Mouse (Mus musculus): ENCODE data around the gene Gm49342. TPM values are rescaled to one million over a fixed set of nuclear protein-coding genes. Genes with fewer than 3 reads are reported as not detected.
"Not testable (repeated sequence)": the region's sequence is repeated elsewhere in the genome, so short reads cannot be mapped to it uniquely, and the experiment has no call there.

Gene Gm49342
- total RNA-seq, 1 experiment, result 26.2 TPM

- in situ Hi-C loops (cut with MboI; ENCODE audit: low sequenced_read_pairs in 2 of 2, unreplicated experiment in 2 of 2), result no loop called here
- Histone ChIP-seq H3K9ac (ENCODE audit: insufficient read depth, low read depth, low read length, poor library complexity, severe bottlenecking) (no peak overlapping the region), H3K27ac (ENCODE audit: insufficient read depth, low read depth, low read length, poor library complexity, severe bottlenecking) (no peak overlapping the region), H3K4me3 (ENCODE audit: insufficient read depth in 1 of 2, low read depth in 1 of 2, low read length in 2 of 2, poor library complexity in 1 of 2, severe bottlenecking in 1 of 2) (no peak overlapping the region), H3K9me3 (ENCODE audit: control insufficient read depth, insufficient read depth, low read depth, low read length) (no peaks in the 10 kb centered on the region), H3K36me3 (ENCODE audit: control insufficient read depth, insufficient read depth, low read length, poor library complexity, severe bottlenecking) (no peaks in the 10 kb centered on the region), H3K4me1 (ENCODE audit: control insufficient read depth in 2 of 2, insufficient read depth in 2 of 2, low read length in 2 of 2, poor library complexity in 1 of 2) (peaks cover 5 to 19% of the 10 kb centered on the region in 2 experiments; a peak in 3 of 4 replicates)
- no peak for DNase-seq (ENCODE audit: low read depth, low spot score)
- TF ChIP-seq CHD2 (IDR thresholded peaks at IDR 0.05; ENCODE audit: low read depth, low read length) (no peak), HCFC1 (IDR thresholded peaks at IDR 0.05; ENCODE audit: borderline replicate concordance, insufficient read depth, low read length) (no peak), ZC3H11A (IDR thresholded peaks at IDR 0.05; ENCODE audit: borderline replicate concordance, low read depth, low read length) (no peak), ZNF384 (IDR thresholded peaks at IDR 0.05; ENCODE audit: low read depth, low read length) (no peak), MAFK (IDR thresholded peaks at IDR 0.05; ENCODE audit: insufficient read depth, low read depth, low read length) (no peak)
Measured at GRCm38 (mm10) chr14:50975001-50975400, 30.7 kb downstream of the Gm49342 start.

DNA sequence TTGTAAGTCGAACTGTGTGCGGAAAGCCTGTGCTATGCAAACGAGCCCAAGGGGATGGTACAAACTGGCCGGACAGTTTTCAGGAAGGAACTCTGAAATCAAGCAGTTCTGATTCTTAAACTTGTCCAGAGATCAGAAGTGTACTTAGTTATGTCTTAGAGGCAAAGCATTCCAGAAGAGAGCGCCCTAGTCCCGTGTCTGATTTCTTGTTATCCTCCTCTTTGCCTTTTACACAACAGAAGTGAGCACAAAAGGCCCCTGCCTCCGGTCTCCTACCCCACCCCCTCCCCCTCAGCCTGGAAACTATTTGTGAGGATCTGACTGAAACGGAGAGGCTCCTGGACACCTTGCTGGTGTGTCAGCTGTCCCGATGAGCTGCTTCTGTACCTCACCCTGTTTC lies 32.4 kb downstream of the Gm49342 start:
- H3K4me3 ChIP-seq (ENCODE audit: insufficient read depth in 1 of 2, low read depth in 1 of 2, low read length in 2 of 2, poor library complexity in 1 of 2, severe bottlenecking in 1 of 2), result no peak overlapping the region
- no peak overlapping the region for H3K9ac ChIP-seq (ENCODE audit: insufficient read depth, low read depth, low read length, poor library complexity, severe bottlenecking)
- DNase-seq (ENCODE audit: low read depth, low spot score), result no peak

DNA sequence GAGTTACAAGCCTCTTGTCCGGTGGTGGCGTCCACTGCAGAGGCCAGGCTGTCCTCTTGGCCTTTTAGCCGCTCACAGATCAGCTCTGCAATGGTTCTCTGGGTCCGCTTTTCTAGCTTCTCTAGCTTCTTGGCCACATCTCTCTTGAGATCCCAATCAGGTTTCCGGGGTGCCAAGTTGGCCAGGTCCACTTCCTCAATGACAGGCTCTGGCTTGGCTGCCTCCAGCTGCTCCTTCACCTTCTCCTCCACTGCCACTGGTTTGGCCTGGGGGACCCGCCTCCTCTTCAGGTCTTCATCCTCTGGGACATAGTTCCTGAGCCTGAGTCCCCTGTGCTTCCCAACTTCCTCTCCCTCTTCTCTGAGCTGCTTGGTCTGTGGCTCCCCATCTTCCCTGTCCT lies 34.1 kb downstream of the Gm49342 start:
- in situ Hi-C loops (cut with MboI; ENCODE audit: low sequenced_read_pairs in 2 of 2, unreplicated experiment in 2 of 2); H3K9ac ChIP-seq (ENCODE audit: insufficient read depth, low read depth, low read length, poor library complexity, severe bottlenecking); H3K4me3 ChIP-seq (ENCODE audit: insufficient read depth in 1 of 2, low read depth in 1 of 2, low read length in 2 of 2, poor library complexity in 1 of 2, severe bottlenecking in 1 of 2); H3K36me3 ChIP-seq (ENCODE audit: control insufficient read depth, insufficient read depth, low read length, poor library complexity, severe bottlenecking); DNase-seq (ENCODE audit: low read depth, low spot score); H3K9me3 ChIP-seq (ENCODE audit: control insufficient read depth, insufficient read depth, low read depth, low read length); H3K27ac ChIP-seq (ENCODE audit: insufficient read depth, low read depth, low read length, poor library complexity, severe bottlenecking): not testable (repeated sequence)
- peaks cover 9 to 16% of the 10 kb centered on the region in 2 experiments for H3K4me1 ChIP-seq (ENCODE audit: control insufficient read depth in 2 of 2, insufficient read depth in 2 of 2, low read length in 2 of 2, poor library complexity in 1 of 2)

More for the DNA sequence above, 32.4 kb downstream of the Gm49342 start:
- H3K36me3 ChIP-seq (ENCODE audit: control insufficient read depth, insufficient read depth, low read length, poor library complexity, severe bottlenecking), result no peaks in the 10 kb centered on the region
- peaks cover 5 to 20% of the 10 kb centered on the region in 2 experiments for H3K4me1 ChIP-seq (ENCODE audit: control insufficient read depth in 2 of 2, insufficient read depth in 2 of 2, low read length in 2 of 2, poor library complexity in 1 of 2)
- in situ Hi-C loops (cut with MboI; ENCODE audit: low sequenced_read_pairs in 2 of 2, unreplicated experiment in 2 of 2), result no loop called here
- H3K9me3 ChIP-seq (ENCODE audit: control insufficient read depth, insufficient read depth, low read depth, low read length), result no peaks in the 10 kb centered on the region
- no peak overlapping the region for H3K27ac ChIP-seq (ENCODE audit: insufficient read depth, low read depth, low read length, poor library complexity, severe bottlenecking)
- TF ChIP-seq MAFK (IDR thresholded peaks at IDR 0.05; ENCODE audit: insufficient read depth, low read depth, low read length), result no peak
- no peak for TF ChIP-seq HCFC1 (IDR thresholded peaks at IDR 0.05; ENCODE audit: borderline replicate concordance, insufficient read depth, low read length)
- TF ChIP-seq ZC3H11A (IDR thresholded peaks at IDR 0.05; ENCODE audit: borderline replicate concordance, low read depth, low read length), result no peak
- TF ChIP-seq ZNF384 (IDR thresholded peaks at IDR 0.05; ENCODE audit: low read depth, low read length), result no peak
- no peak for TF ChIP-seq CHD2 (IDR thresholded peaks at IDR 0.05; ENCODE audit: low read depth, low read length)

- Histone ChIP-seq H3K4me3 (ENCODE audit: insufficient read depth in 1 of 2, low read depth in 1 of 2, low read length in 2 of 2, poor library complexity in 1 of 2, severe bottlenecking in 1 of 2) (no peak overlapping the region), H3K9ac (ENCODE audit: insufficient read depth, low read depth, low read length, poor library complexity, severe bottlenecking) (peak overlapping the region; percentile 32; the same call in 1 of the 2 replicates), H3K36me3 (ENCODE audit: control insufficient read depth, insufficient read depth, low read length, poor library complexity, severe bottlenecking) (no peaks in the 10 kb centered on the region), H3K4me1 (ENCODE audit: control insufficient read depth in 2 of 2, insufficient read depth in 2 of 2, low read length in 2 of 2, poor library complexity in 1 of 2) (peaks cover 9 to 16% of the 10 kb centered on the region in 2 experiments), H3K27ac (ENCODE audit: insufficient read depth, low read depth, low read length, poor library complexity, severe bottlenecking) (peak overlapping the region; percentile 86), H3K9me3 (ENCODE audit: control insufficient read depth, insufficient read depth, low read depth, low read length) (no peaks in the 10 kb centered on the region)
- no peak for TF ChIP-seq ZNF384 (IDR thresholded peaks at IDR 0.05; ENCODE audit: low read depth, low read length)
- TF ChIP-seq HCFC1 (IDR thresholded peaks at IDR 0.05; ENCODE audit: borderline replicate concordance, insufficient read depth, low read length), result no peak
- no peak for TF ChIP-seq MAFK (IDR thresholded peaks at IDR 0.05; ENCODE audit: insufficient read depth, low read depth, low read length)
- no peak for TF ChIP-seq CHD2 (IDR thresholded peaks at IDR 0.05; ENCODE audit: low read depth, low read length)
- TF ChIP-seq ZC3H11A (IDR thresholded peaks at IDR 0.05; ENCODE audit: borderline replicate concordance, low read depth, low read length), result no peak
- in situ Hi-C loops (cut with MboI; ENCODE audit: low sequenced_read_pairs in 2 of 2, unreplicated experiment in 2 of 2), result no loop called here
- no peak for DNase-seq (ENCODE audit: low read depth, low spot score)
Measured at GRCm38 (mm10) chr14:50979631-50980030, 35.3 kb downstream of the Gm49342 start.

GRCm38 (mm10) chr14:50981207-50981606 lies 36.9 kb downstream of the Gm49342 start:
- no peak for DNase-seq (ENCODE audit: low read depth, low spot score)
- Histone ChIP-seq H3K4me3 (ENCODE audit: insufficient read depth in 1 of 2, low read depth in 1 of 2, low read length in 2 of 2, poor library complexity in 1 of 2, severe bottlenecking in 1 of 2) (no peak overlapping the region), H3K27ac (ENCODE audit: insufficient read depth, low read depth, low read length, poor library complexity, severe bottlenecking) (0 out of 2 replicates have a peak overlapping the region, but pooled peaks have one; percentile 25), H3K9ac (ENCODE audit: insufficient read depth, low read depth, low read length, poor library complexity, severe bottlenecking) (no peak overlapping the region), H3K4me1 (ENCODE audit: control insufficient read depth in 2 of 2, insufficient read depth in 2 of 2, low read length in 2 of 2, poor library complexity in 1 of 2) (peaks cover 9 to 16% of the 10 kb centered on the region in 2 experiments), H3K36me3 (ENCODE audit: control insufficient read depth, insufficient read depth, low read length, poor library complexity, severe bottlenecking) (no peaks in the 10 kb centered on the region), H3K9me3 (ENCODE audit: control insufficient read depth, insufficient read depth, low read depth, low read length) (no peaks in the 10 kb centered on the region)
- no peak for TF ChIP-seq ZC3H11A (IDR thresholded peaks at IDR 0.05; ENCODE audit: borderline replicate concordance, low read depth, low read length)
- TF ChIP-seq MAFK (IDR thresholded peaks at IDR 0.05; ENCODE audit: insufficient read depth, low read depth, low read length), result no peak
- no peak for TF ChIP-seq ZNF384 (IDR thresholded peaks at IDR 0.05; ENCODE audit: low read depth, low read length)
- no peak for TF ChIP-seq CHD2 (IDR thresholded peaks at IDR 0.05; ENCODE audit: low read depth, low read length)
- no peak for TF ChIP-seq HCFC1 (IDR thresholded peaks at IDR 0.05; ENCODE audit: borderline replicate concordance, insufficient read depth, low read length)
- in situ Hi-C loops (cut with MboI; ENCODE audit: low sequenced_read_pairs in 2 of 2, unreplicated experiment in 2 of 2), result no loop called here
